Mouse (Mus musculus) layer of hippocampus, postnatal 25 days (tissue): ENCODE results near the gene Cry2. TPM values are rescaled to one million over a fixed set of nuclear protein-coding genes. Genes with fewer than 3 reads are reported as not detected.

Source experiments
- DNase-seq, 2 experiments: peaks; one replicate each; pipeline ENCODE4 v3.0.0; 2022; ENCODE audit warnings: mixed read lengths in 2 of 2, low spot score in 1 of 2; ENCODE audit errors: extremely low spot score in 1 of 2
- total RNA-seq, 2 experiments: library from RNA; stranded (reverse); gene quantifications; 2 replicates each; pipeline ENCODE4 v1.2.3; 2021

The Cry2 gene
- total RNA-seq, 2 experiments from 2014 or later = 85.6 to 106 TPM

- no peak for DNase-seq
Measured at GRCm38 (mm10) chr2:92446656-92447055, 12.8 kb upstream of the Cry2 start.

GRCm38 (mm10) chr2:92445890-92446289, 12.0 kb upstream of the Cry2 start:
- DNase-seq = no peak

GRCm38 (mm10) chr2:92444376-92444775, 10.5 kb upstream of the Cry2 start:
- no peak for DNase-seq

GRCm38 (mm10) chr2:92443313-92443712, 9.5 kb upstream of the Cry2 start:
- no peak for DNase-seq

GRCm38 (mm10) chr2:92442419-92443001, 8.7 kb upstream of the Cry2 start:
- DNase-seq = no peak

- no peak for DNase-seq
Measured at GRCm38 (mm10) chr2:92440432-92440831, 6.6 kb upstream of the Cry2 start.

GRCm38 (mm10) chr2:92438567-92438966, 4.7 kb upstream of the Cry2 start:
- DNase-seq = no peak

- DNase-seq = peak; percentile 60 to 86
Measured at GRCm38 (mm10) chr2:92437875-92438274, 4.0 kb upstream of the Cry2 start.

GRCm38 (mm10) chr2:92437366-92437765, 3.5 kb upstream of the Cry2 start:
- DNase-seq = no peak

GRCm38 (mm10) chr2:92435023-92435422, 1.2 kb upstream of the Cry2 start:
- no peak for DNase-seq

GRCm38 (mm10) chr2:92434375-92434745, 517 bp upstream of the Cry2 start:
- DNase-seq = no peak

- DNase-seq = peak in 1 of 2 experiments; percentile 50
Measured at GRCm38 (mm10) chr2:92432299-92433295, 1.2 kb downstream of the Cry2 start.

- DNase-seq = no peak
Measured at GRCm38 (mm10) chr2:92431611-92432179, 2.1 kb downstream of the Cry2 start.

- DNase-seq = peak in 1 of 2 experiments; percentile 39
Measured at GRCm38 (mm10) chr2:92430723-92431541, 2.9 kb downstream of the Cry2 start.

GRCm38 (mm10) chr2:92430089-92430488, 3.8 kb downstream of the Cry2 start:
- no peak for DNase-seq

GRCm38 (mm10) chr2:92427882-92428281, 6.0 kb downstream of the Cry2 start:
- DNase-seq = peak in 1 of 2 experiments; percentile 61

- no peak for DNase-seq
Measured at GRCm38 (mm10) chr2:92426426-92426825, 7.4 kb downstream of the Cry2 start.

GRCm38 (mm10) chr2:92425366-92425765, 8.5 kb downstream of the Cry2 start:
- no peak for DNase-seq

- no peak for DNase-seq
Measured at GRCm38 (mm10) chr2:92424462-92425308, 9.2 kb downstream of the Cry2 start.
